Mouse (Mus musculus): ENCODE data around the gene Stoml2. TPM values are rescaled to one million over a fixed set of nuclear protein-coding genes. Genes with fewer than 3 reads are reported as not detected.

Gene Stoml2
- total and polyA plus RNA-seq, 3 experiments, result 391 to 480 TPM; not detected in 1

- Histone ChIP-seq H3K79me2 (ENCODE audit: control insufficient read depth, insufficient read depth, low read length, poor library complexity) (peaks cover 20% of the 10 kb centered on the region), H3K27ac (ENCODE audit: control insufficient read depth, low read depth, low read length) (no peak overlapping the region), H3K36me3 (ENCODE audit: control insufficient read depth in 1 of 2, insufficient read depth in 2 of 2, low read length in 2 of 2) (peaks cover 2 to 15% of the 10 kb centered on the region in 2 experiments; a peak in 2 of 4 replicates), H3K9ac (ENCODE audit: control insufficient read depth, low read depth, low read length, poor library complexity, severe bottlenecking) (no peak overlapping the region), H3K27me3 (ENCODE audit: control insufficient read depth in 1 of 2, insufficient read depth in 2 of 2, low read length in 2 of 2) (no peaks in the 10 kb centered on the region), H3K4me1 (ENCODE audit: control insufficient read depth in 1 of 2, insufficient read depth in 2 of 2, low read length in 2 of 2) (peaks cover 3 to 10% of the 10 kb centered on the region in 2 experiments; a peak in 3 of 4 replicates), H3K9me3 (replicated peaks; ENCODE audit: insufficient read depth, low read length) (no peaks in the 10 kb centered on the region), H3K4me3 (ENCODE audit: control insufficient read depth in 1 of 2, insufficient read depth in 1 of 2, low read depth in 2 of 2, low read length in 2 of 2) (no peak overlapping the region)
- TF ChIP-seq ZKSCAN1 (IDR thresholded peaks at IDR 0.05; ENCODE audit: low read depth, low read length), result no peak
- TF ChIP-seq SIN3A (IDR thresholded peaks at IDR 0.05; ENCODE audit: low read length), result no peak
- no peak for TF ChIP-seq NRF1 (IDR thresholded peaks at IDR 0.05; ENCODE audit: insufficient read depth, low read depth, low read length, poor library complexity, severe bottlenecking)
- no peak for TF ChIP-seq MXI1 (IDR thresholded peaks at IDR 0.05; ENCODE audit: low read depth, low read length)
- no peak for DNase-seq (ENCODE audit: low read depth, low spot score)
These were observed 28.6 kb downstream of the Stoml2 start for GRCm38 (mm10) chr4:43002756-43003439.

GRCm38 (mm10) chr4:43001272-43001671 lies 30.2 kb downstream of the Stoml2 start:
- H3K27me3 ChIP-seq (ENCODE audit: control insufficient read depth in 1 of 2, insufficient read depth in 2 of 2, low read length in 2 of 2), result no peaks in the 10 kb centered on the region
- peaks cover 7 to 25% of the 10 kb centered on the region in 2 experiments for H3K36me3 ChIP-seq (ENCODE audit: control insufficient read depth in 1 of 2, insufficient read depth in 2 of 2, low read length in 2 of 2)
- no peak for DNase-seq (ENCODE audit: low read depth, low spot score)
- H3K79me2 ChIP-seq (ENCODE audit: control insufficient read depth, insufficient read depth, low read length, poor library complexity), result peaks cover 32% of the 10 kb centered on the region
- H3K9ac ChIP-seq (ENCODE audit: control insufficient read depth, low read depth, low read length, poor library complexity, severe bottlenecking), result no peak overlapping the region; the same call in 1 of the 2 replicates
- no peak overlapping the region for H3K27ac ChIP-seq (ENCODE audit: control insufficient read depth, low read depth, low read length)
- H3K4me3 ChIP-seq (ENCODE audit: control insufficient read depth in 1 of 2, insufficient read depth in 1 of 2, low read depth in 2 of 2, low read length in 2 of 2), result no peak overlapping the region; a peak in 1 of 4 replicates
- peaks cover 3 to 13% of the 10 kb centered on the region in 2 experiments; a peak in 3 of 4 replicates for H3K4me1 ChIP-seq (ENCODE audit: control insufficient read depth in 1 of 2, insufficient read depth in 2 of 2, low read length in 2 of 2)
- H3K9me3 ChIP-seq (replicated peaks; ENCODE audit: insufficient read depth, low read length), result no peaks in the 10 kb centered on the region
- TF ChIP-seq TAL1 (IDR thresholded peaks at IDR 0.05; ENCODE audit: low read length) (no peak), MYC (IDR thresholded peaks at IDR 0.05; ENCODE audit: low read depth, low read length) (no peak), POLR2A (IDR thresholded peaks at IDR 0.05; ENCODE audit: control insufficient read depth in 1 of 2, insufficient read depth in 1 of 2, low read depth in 1 of 2, low read length in 2 of 2, poor library complexity in 1 of 2) (no peak), BHLHE40 (IDR thresholded peaks at IDR 0.05; ENCODE audit: borderline replicate concordance, low read depth, low read length) (no peak), RAD21 (IDR thresholded peaks at IDR 0.05; ENCODE audit: low read depth, low read length) (no peak), MXI1 (IDR thresholded peaks at IDR 0.05; ENCODE audit: low read depth, low read length) (no peak), GATA1 (IDR thresholded peaks at IDR 0.05; ENCODE audit: low read depth, low read length) (no peak), USF1 (IDR thresholded peaks at IDR 0.05; ENCODE audit: low read depth, low read length) (no peak), KAT2A (conservative IDR thresholded peaks at IDR 0.05; ENCODE audit: low read depth, low read length) (no peak)

All from MEL (cell line).